Mouse (Mus musculus) spleen, postnatal 4 days (tissue): ENCODE results near the gene Scimp.
A peak's percentile ranks its signal among the peaks of the same experiment; 100 is the strongest.
"Not testable (repeated sequence)": the region's sequence is repeated elsewhere in the genome, so short reads cannot be mapped to it uniquely, and the experiment has no call there.

Source experiments
- DNase-seq, 2 experiments: peaks; one replicate each; pipeline ENCODE4 v3.0.0; 2022; ENCODE audit warnings: low spot score in 2 of 2

Gene Scimp

GRCm38 (mm10) chr11:70811471-70812240 is 730 bp downstream of the Scimp start:
- peak in 1 of 2 experiments; percentile 53 for DNase-seq

- no peak for DNase-seq
Measured at GRCm38 (mm10) chr11:70811041-70811440, 1.3 kb downstream of the Scimp start.

GRCm38 (mm10) chr11:70809011-70809410 is 3.4 kb downstream of the Scimp start:
- peak in 1 of 2 experiments; percentile 51 for DNase-seq

DNA sequence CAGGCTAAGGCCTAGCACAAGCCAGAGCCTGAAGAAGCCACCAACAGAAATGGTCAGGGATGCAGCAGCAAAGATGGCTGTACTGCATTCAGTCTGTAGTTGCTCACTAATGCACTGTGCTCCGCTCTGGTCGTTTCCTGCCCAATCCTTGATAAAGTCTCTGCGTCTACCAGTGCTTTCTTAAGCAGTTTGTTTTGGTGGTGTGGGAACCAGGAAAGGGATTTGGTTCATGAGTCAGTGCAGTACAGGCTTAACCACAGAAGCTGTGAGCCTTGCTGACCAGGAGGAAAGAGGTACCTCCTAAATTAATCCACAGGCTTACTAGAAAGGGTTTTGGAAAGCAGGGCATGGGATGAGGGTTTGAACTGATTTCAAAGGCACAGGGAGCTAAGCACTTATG is 4.3 kb downstream of the Scimp start:
- no peak for DNase-seq

- DNase-seq, result no peak
Measured at GRCm38 (mm10) chr11:70807630-70808029, 4.8 kb downstream of the Scimp start.

DNA sequence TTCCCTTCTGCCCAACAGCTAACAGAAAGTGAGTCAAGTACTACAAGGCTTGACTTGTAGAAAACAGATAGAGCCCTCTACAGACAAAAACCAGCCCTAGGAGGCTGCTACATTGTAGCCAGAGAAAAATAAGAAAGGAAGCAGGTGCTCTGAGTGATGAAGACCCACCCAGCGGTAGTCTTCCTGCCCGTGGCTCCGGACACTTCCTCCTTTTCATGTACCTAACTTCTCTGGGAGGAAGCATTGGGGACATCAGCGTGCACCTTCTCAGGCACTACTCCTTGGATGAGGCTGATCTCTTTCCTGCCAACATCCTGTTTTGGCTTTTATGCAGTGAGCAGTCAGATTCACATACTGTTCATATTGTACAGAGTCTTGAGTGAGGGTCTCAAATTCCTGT is 5.7 kb downstream of the Scimp start:
- peak in 1 of 2 experiments; percentile 54 for DNase-seq

GRCm38 (mm10) chr11:70805641-70806175 is 6.7 kb downstream of the Scimp start:
- peak in 1 of 2 experiments; percentile 54 for DNase-seq

DNA sequence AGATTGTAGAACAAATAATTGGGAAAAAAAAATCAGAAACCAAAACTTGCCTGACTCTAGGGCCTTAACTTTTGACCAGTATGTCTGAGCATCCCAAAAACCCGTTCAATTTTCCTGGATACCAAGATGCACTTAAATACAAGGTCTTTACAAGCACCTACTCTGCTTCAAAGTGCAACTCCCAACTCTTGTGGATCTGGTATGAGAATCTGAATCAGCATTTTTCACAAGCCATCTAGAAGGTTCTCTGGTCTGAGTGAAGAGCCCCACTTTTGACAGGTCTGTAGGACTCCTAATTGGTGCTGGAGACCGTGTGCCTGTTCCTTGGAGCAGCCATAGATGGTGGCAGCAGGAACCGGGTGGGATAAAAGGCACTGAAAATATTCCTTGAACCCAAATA is 8.0 kb downstream of the Scimp start:
- no peak for DNase-seq

DNA sequence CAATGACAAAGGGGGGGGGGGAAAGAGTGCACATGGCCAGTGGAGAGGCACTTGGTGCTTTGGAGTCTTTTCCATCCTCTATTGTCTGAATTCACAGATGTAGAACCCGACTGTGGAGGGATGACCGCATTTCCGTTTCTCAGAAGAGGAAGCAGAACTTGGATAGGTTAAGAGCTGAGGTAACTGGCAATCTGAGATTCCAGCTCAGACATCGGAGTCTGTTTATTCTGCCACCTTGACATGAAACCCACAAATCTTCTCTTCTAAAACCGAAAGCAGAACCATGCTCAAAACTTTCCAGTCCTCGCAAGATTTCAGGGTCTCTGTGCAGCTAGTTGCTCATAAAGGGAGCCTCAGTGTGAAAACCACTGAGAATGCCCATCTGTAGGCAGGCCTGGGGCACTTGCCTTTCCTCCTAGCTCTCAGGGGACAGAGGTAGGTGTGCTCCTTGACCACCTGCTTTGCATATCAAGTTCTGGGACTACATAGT is 8.6 kb downstream of the Scimp start:
- DNase-seq, result peak in 1 of 2 experiments; percentile 57

DNA sequence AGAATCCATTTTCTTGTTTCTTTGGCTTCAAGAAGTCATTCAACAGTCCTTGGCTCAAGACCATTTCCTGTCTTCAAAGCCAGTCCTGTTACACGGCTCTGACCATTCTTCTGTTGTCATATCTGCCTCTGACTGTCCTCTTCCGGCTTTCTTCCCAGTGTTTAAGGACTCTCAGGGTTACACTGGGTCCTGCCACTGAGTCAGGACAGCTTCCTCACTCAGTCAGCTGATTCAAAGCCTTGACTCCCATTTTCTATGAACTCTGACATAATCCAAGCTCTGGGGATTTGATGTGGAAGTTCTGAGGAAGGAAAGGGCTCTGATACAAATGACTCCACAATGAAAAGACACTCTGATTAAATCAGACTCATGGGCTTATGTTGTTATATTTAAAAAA is 9.5 kb downstream of the Scimp start:
- DNase-seq, result peak in 1 of 2 experiments; percentile 30

DNA sequence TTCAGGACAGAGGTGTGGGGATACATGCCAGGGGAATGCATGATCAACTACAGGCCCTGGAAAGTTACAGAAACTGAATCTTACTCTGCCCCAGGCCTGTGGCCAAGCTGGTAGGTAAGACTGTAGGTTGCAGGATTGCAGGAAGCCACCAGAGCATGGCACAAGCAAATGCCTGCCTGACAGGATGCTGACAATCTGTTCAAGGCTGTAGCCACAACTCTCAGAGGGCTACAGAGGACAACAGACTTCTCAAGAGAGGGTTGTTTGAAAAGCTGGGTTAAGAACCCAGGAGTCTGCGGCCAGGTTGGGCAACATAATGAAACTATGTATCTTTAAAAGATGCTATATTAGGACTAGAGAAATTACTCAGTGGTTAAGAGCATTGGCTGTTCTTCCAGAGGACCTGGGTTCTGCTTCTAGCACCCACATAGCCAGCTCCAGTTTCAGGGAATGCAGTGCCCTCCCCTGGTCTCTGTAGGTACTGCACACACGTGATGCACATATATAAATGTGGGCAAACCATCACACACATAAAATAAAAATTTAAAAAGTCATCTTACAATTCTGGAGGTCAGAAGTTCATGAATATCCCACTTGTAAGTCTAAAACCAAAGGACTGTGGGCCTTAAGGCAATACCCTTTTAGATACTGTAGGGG is 10.1 kb downstream of the Scimp start:
- peak in 1 of 2 experiments; percentile 61 for DNase-seq

DNA sequence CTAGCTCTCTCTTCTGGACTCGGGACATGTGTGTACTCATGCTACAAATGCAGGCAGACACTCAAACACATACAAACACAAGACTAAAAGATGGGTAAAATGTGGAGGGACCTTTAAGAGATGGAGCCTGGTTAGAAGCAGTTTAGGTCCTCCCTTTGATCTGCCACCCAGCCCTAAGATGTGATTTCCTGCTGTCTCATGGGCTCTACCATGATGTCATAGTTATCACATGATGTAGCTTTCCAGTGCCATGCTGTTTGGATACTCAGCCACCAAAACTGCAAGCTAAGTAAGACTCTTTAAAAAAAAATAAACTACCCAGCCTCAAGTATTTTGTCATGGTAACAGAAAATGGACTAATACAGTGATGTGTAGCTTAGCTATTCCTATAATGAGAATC is 20.0 kb downstream of the Scimp start:
- DNase-seq, result no peak

DNA sequence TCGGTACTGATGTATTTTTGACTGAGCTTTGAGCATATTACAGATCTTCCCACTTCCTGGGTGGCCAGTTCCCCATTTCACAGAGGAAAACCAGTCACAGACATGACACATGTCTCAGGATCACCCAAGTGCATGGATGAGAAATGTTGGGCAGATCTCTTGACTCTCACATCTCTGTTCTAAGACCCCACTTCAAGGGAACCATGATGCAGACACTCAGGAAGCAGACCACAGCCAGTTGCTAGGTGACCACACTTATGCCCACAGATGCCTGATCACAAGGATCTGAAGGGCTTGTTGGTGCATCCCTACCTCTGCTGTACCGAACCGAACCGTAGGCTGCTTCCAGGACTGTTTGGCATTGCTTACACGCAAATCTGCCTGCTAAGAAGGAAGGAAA is 20.7 kb downstream of the Scimp start:
- no peak for DNase-seq

GRCm38 (mm10) chr11:70790874-70791551 is 21.4 kb downstream of the Scimp start:
- no peak for DNase-seq

GRCm38 (mm10) chr11:70790426-70790825 is 22.0 kb downstream of the Scimp start:
- DNase-seq, result no peak

- DNase-seq, result no peak
Measured at GRCm38 (mm10) chr11:70788972-70789655, 23.3 kb downstream of the Scimp start.

- no peak for DNase-seq
Measured at GRCm38 (mm10) chr11:70787052-70787451, 25.3 kb downstream of the Scimp start.

- no peak for DNase-seq
Measured at GRCm38 (mm10) chr11:70785908-70786307, 26.5 kb downstream of the Scimp start.

DNA sequence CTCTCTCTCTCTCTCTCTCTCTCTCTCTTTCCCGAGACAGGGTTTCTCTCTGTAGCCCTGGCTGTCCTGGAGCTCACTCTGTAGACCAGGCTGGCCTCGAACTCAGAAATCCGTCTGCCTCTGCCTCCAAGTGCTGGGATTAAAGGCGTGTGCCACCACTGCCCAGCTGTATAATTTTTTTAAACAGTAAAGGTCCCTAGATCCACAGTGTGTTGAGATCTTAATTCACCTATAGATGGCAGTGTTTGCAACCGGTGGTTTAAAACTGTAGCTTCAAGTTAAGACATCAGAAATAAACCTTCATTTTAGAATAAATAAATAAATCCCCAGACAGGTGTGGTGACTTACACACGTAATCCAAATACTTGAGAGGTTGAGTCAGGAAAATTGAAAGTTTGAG is 34.3 kb downstream of the Scimp start:
- not testable (repeated sequence) for DNase-seq

- DNase-seq, result no peak
Measured at GRCm38 (mm10) chr11:70777634-70778033, 34.8 kb downstream of the Scimp start.

DNA sequence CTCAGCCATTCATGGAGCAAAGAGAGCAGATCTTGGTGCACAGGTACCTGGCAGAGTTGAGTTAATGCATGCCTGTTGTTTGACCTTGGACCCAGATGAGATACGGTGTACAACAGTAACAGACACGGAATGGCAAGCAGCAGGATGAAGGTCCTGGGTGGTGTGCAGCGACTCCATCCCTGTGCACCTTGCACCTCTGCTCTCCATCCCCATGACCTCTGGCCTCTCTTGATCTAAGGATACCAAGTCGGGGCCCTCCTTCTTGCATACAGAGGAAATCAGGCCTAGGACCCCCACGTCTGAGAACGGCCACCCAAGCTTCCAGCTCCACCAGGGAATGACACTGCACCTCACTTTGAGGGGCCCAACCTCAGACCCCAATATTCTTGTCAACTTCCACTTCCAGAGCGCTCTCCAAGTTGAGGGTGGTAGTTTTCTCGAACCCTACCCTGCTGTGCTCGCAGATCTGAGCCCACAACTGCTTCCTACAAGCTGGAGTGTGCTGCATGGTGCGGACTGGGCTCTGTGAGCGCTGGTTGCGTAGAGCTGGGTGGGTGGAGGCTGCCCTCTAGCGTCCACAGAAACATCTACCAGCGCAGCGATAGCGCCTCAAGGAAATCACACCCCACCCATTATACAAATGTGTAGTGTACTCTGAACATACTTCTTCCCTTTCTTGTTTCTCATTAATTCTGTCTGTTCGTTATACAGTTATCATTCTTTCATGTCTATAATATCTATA is 35.4 kb downstream of the Scimp start:
- peak; percentile 69 to 84 for DNase-seq
